25 mouse cellular contexts compared by ENCODE assay signal in the genomic region with DNA sequence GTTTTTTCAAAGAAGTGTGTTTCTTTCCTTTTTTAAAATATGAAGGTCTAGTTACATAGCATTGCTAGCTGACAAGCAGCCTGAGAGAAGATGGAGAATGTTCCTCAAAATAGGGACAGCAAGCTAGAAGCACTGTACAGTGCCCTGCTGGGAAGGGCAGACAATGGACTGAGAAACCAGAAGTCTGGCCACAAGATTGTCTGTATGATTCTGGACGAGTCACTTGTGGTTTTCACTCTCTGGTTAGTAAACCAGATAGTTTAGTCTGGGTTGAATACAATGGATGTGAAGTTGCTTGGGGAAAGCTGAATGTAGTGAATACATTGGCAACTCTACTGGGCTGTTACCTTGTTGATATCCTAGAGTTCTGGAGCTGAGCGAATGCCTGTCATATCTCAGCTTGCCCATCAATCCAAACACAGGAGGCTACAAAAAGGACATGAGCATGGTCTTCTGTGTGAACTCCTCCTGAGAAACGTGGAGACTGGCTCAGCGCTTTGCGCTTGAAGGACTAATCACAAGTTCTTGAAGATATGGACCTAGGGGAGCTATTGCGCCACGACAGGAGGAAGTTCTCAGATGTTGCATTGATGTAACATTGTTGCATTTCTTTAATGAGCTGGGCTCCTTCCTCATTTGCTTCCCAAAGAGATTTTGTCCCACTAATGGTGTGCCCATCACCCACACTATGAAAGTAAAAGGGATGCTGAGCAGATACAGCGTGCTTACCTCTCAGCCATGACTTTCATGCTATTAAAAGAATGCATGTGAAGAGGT. TPM values are rescaled to one million over a fixed set of nuclear protein-coding genes. Genes with fewer than 3 reads are reported as not detected.
DNase-seq lines count a peak whose midpoint lies in the region; ATAC-seq and TF ChIP-seq lines count a peak whose summit lies in the region.
"Had no signal": no experiment of that assay in that cellular context is flagged by ENCODE, and none has a peak within 500 bp of the region (broad histone marks: within the 10 kb centered on the region; RNA-seq: fewer than 3 reads in every experiment).

No protein-coding gene starts in this region.

- no peaks in the 10 kb centered on the region for H3K9me3 ChIP-seq in stomach, embryonic 16.5 days (replicated peaks; ENCODE audit: control insufficient read depth, low read length)
- no peaks in the 10 kb centered on the region for H3K9me3 ChIP-seq in forebrain, embryonic 13.5 days (replicated peaks)
- H3K9me3 ChIP-seq: embryonic facial prominence, embryonic 13.5 days; heart, embryonic 13.5 days; kidney, embryonic 15.5 days; limb, embryonic 13.5 days; liver, embryonic 13.5 days; midbrain, embryonic 15.5 days; neural tube, embryonic 12.5 days had no signal

- H3K4me3 ChIP-seq in lung, adult 2 months (replicated peaks; ENCODE audit: extremely low read depth, low read depth, low read length), result no peak overlapping the region
- no peak overlapping the region for H3K4me3 ChIP-seq in stomach, embryonic 16.5 days (replicated peaks; ENCODE audit: low read length)
- no peak overlapping the region for H3K4me3 ChIP-seq in forebrain, embryonic 13.5 days
- H3K4me3 ChIP-seq: embryonic facial prominence, embryonic 13.5 days; heart, embryonic 13.5 days; kidney, embryonic 15.5 days; layer of hippocampus, adult 2 months; limb, embryonic 13.5 days; liver, embryonic 13.5 days; midbrain, embryonic 15.5 days; myocyte; neural tube, embryonic 12.5 days had no signal

- peak overlapping the region; percentile 35; the same call in 1 of the 2 replicates for H3K27ac ChIP-seq in stomach, embryonic 16.5 days (ENCODE audit: low read length)
- H3K27ac ChIP-seq in forebrain, embryonic 13.5 days, result no peak overlapping the region
- H3K27ac ChIP-seq: embryonic facial prominence, embryonic 13.5 days; heart, embryonic 13.5 days; hindbrain, embryonic 14.5 days; kidney, embryonic 15.5 days; layer of hippocampus, adult 2 months; limb, embryonic 13.5 days; liver, embryonic 13.5 days; midbrain, embryonic 15.5 days; neural tube, embryonic 12.5 days had no signal

- peak; percentile 38 for DNase-seq in lung, postnatal 36 days
- DNase-seq in lung, adult 2 months, result no peak
- DNase-seq in Muller cell, postnatal 12 days (ENCODE audit: inconsistent ontology term), result peak; percentile 70
- DNase-seq: adrenal gland, adult 8-10 months; cerebellum, adult 8-10 months; cerebellum, postnatal 36 days; kidney, adult 11 months; kidney, postnatal 25 days; liver, embryonic 13.5 days; lung, adult 18-20 months; right cerebral cortex, adult 18-20 months; right cerebral cortex, postnatal 4 days had no signal

- no peak for TF ChIP-seq CTCF in lung, adult 2 months (IDR thresholded peaks at IDR 0.05; ENCODE audit: insufficient read depth, low read length)

- no peak overlapping the region for H3K9ac ChIP-seq in stomach, embryonic 16.5 days (ENCODE audit: low read length)
- H3K9ac ChIP-seq in forebrain, embryonic 13.5 days, result no peak overlapping the region
- H3K9ac ChIP-seq: embryonic facial prominence, embryonic 13.5 days; heart, embryonic 13.5 days; hindbrain, embryonic 14.5 days; kidney, embryonic 15.5 days; limb, embryonic 13.5 days; liver, embryonic 13.5 days; midbrain, embryonic 15.5 days; neural tube, embryonic 12.5 days had no signal

- TF ChIP-seq POLR2A in lung, adult 2 months (IDR thresholded peaks at IDR 0.05; ENCODE audit: borderline replicate concordance, extremely low read depth, low read depth, low read length), result no peak

- H3K36me3 ChIP-seq in stomach, embryonic 16.5 days (ENCODE audit: control insufficient read depth, insufficient read depth, low read length), result no peaks in the 10 kb centered on the region
- no peaks in the 10 kb centered on the region for H3K36me3 ChIP-seq in forebrain, embryonic 13.5 days (ENCODE audit: poor library complexity, severe bottlenecking)
- H3K36me3 ChIP-seq: liver, embryonic 13.5 days; midbrain, embryonic 15.5 days; neural tube, embryonic 12.5 days had no signal

- H3K27me3 ChIP-seq in stomach, embryonic 16.5 days (ENCODE audit: control insufficient read depth, insufficient read depth, low read length), result no peaks in the 10 kb centered on the region
- peaks cover 9% of the 10 kb centered on the region; the same call in 1 of the 2 replicates for H3K27me3 ChIP-seq in forebrain, embryonic 13.5 days
- H3K27me3 ChIP-seq: embryonic facial prominence, embryonic 13.5 days; kidney, embryonic 15.5 days; limb, embryonic 13.5 days; liver, embryonic 13.5 days; midbrain, embryonic 15.5 days; neural tube, embryonic 12.5 days had no signal

- peak; percentile 84 for ATAC-seq in granulocyte monocyte progenitor cell, adult 5-6 weeks (replicated peaks; ENCODE audit: poor library complexity, severe bottlenecking)
- ATAC-seq in stomach, embryonic 16.5 days (ENCODE audit: insufficient read depth, low FRiP score), result no peak
- no peak for ATAC-seq in forebrain, embryonic 13.5 days
- no peak for ATAC-seq in inflammation-experienced regulatory T-cells, adult 6 months
- ATAC-seq: midbrain, embryonic 15.5 days had no signal

- no peaks in the 10 kb centered on the region; the same call in 1 of the 2 replicates for H3K4me1 ChIP-seq in lung, adult 2 months (ENCODE audit: control insufficient read depth, insufficient read depth, low read length)
- H3K4me1 ChIP-seq in stomach, embryonic 16.5 days (ENCODE audit: control insufficient read depth, insufficient read depth, low read length), result peaks cover 8% of the 10 kb centered on the region; the same call in 1 of the 2 replicates
- peaks cover 16% of the 10 kb centered on the region for H3K4me1 ChIP-seq in forebrain, embryonic 13.5 days
- H3K4me1 ChIP-seq: liver, embryonic 13.5 days had no signal

- WGBS in lung, adult 2 months, result 79% methylated on average over 8 of the region's 8 CpGs
- WGBS in stomach, embryonic 16.5 days, result 82% methylated on average over 8 of the region's 8 CpGs
- 90% methylated on average over 8 of the region's 8 CpGs for WGBS in forebrain, embryonic 13.5 days

- H3K4me2 ChIP-seq in stomach, embryonic 16.5 days (ENCODE audit: low read depth, low read length), result no peak overlapping the region
- no peak overlapping the region for H3K4me2 ChIP-seq in forebrain, embryonic 13.5 days
- H3K4me2 ChIP-seq: embryonic facial prominence, embryonic 13.5 days; heart, embryonic 13.5 days; hindbrain, embryonic 14.5 days; kidney, embryonic 15.5 days; limb, embryonic 13.5 days; liver, embryonic 13.5 days; midbrain, embryonic 15.5 days; neural tube, embryonic 12.5 days had no signal

RNA-seq across cellular contexts. Expression of a gene that starts 18.0 kb away (rescaled TPM):
- 6.9 and 7.5 TPM in 2 replicates for polyA plus RNA-seq in lung, adult 2 months (2012; rRNA removed)
- not detected in 2 replicates for total RNA-seq in granulocyte monocyte progenitor cell, adult 5-6 weeks (2014; fragmentation: Nextera tagmentation)
- total RNA-seq in granulocyte monocyte progenitor cell, adult 5-6 weeks (2017), result 0.43 TPM in 1 of 2 replicates, not detected in the other
- 9.7 and 10.6 TPM in 2 replicates for polyA plus RNA-seq in stomach, embryonic 16.5 days (2015; fragmentation: Nextera tagmentation; extraction: Ambion mirVana)
- polyA plus RNA-seq in forebrain, embryonic 13.5 days (2015; fragmentation: Nextera tagmentation; extraction: Ambion mirVana), result 3.8 TPM in 2 replicates
- polyA plus RNA-seq in inflammation-experienced regulatory T-cells, adult 6 months (2017; shearing (Covaris generic)), result 100 to 1,000 TPM; 115 to 333 (median 260) TPM
- polyA plus RNA-seq: myocyte had no signal

Comparison
In these comparisons a context has a peak if more than half of its experiments do, and no peak if none do; other contexts are left out.
1. RNA of a gene that starts 18.0 kb away (polyA plus RNA-seq): 115 to 333 TPM in inflammation-experienced regulatory T-cells, adult 6 months; 9.7 to 10.6 TPM in stomach, embryonic 16.5 days, 6.9 to 7.5 TPM in lung, adult 2 months and 3.8 TPM in forebrain, embryonic 13.5 days; every median in the first group is over 10 times any median in the second.